Mouse (Mus musculus): ENCODE data around the gene Rbm45. TPM values are rescaled to one million over a fixed set of nuclear protein-coding genes. Genes with fewer than 3 reads are reported as not detected.
A peak's percentile ranks its signal among the peaks of the same experiment; 100 is the strongest.

Rbm45 gene
- 10 to 100 TPM; 36.2 to 38.1 TPM for total RNA-seq (2021)

GRCm38 (mm10) chr2:76369821-76370655 is at the start of gene Rbm45:
Gene Rbm45 (plus strand): TSS chr2:76369984.
- intact Hi-C loops (cut with DNase I) = loop anchor here (2.0 to 10.0 kb wide), 3 partner anchors 37 to 255 kb away; partner anchors contain the start of gene Osbpl6
- peak; percentile 86 to 88 for DNase-seq (ENCODE audit: low spot score in 2 of 2)

- no peak for DNase-seq (ENCODE audit: low spot score in 2 of 2)
- intact Hi-C loops (cut with DNase I) = no loop called here
These were observed 49.4 kb upstream of the Rbm45 start for GRCm38 (mm10) chr2:76320336-76320735.

- intact Hi-C loops (cut with DNase I) = no loop called here
- DNase-seq (ENCODE audit: low spot score in 2 of 2) = peak; percentile 16 to 25
These were observed 46.5 kb upstream of the Rbm45 start for GRCm38 (mm10) chr2:76323185-76323875.

- intact Hi-C loops (cut with DNase I) = no loop called here
- no peak for DNase-seq (ENCODE audit: low spot score in 2 of 2)
These were observed 45.3 kb upstream of the Rbm45 start for GRCm38 (mm10) chr2:76324463-76324862.

- DNase-seq (ENCODE audit: low spot score in 2 of 2) = no peak
- intact Hi-C loops (cut with DNase I) = no loop called here
These were observed 43.6 kb upstream of the Rbm45 start for GRCm38 (mm10) chr2:76326161-76326560.

GRCm38 (mm10) chr2:76330081-76330480 is 39.7 kb upstream of the Rbm45 start:
- intact Hi-C loops (cut with DNase I) = no loop called here
- no peak for DNase-seq (ENCODE audit: low spot score in 2 of 2)

- DNase-seq (ENCODE audit: low spot score in 2 of 2) = no peak
- intact Hi-C loops (cut with DNase I) = no loop called here
These were observed 37.5 kb upstream of the Rbm45 start for GRCm38 (mm10) chr2:76332161-76332805.

GRCm38 (mm10) chr2:76334596-76334995 is 35.2 kb upstream of the Rbm45 start:
- DNase-seq (ENCODE audit: low spot score in 2 of 2) = no peak
- intact Hi-C loops (cut with DNase I) = no loop called here

- intact Hi-C loops (cut with DNase I) = no loop called here
- peak; percentile 10 for DNase-seq (ENCODE audit: low spot score in 2 of 2)
These were observed 31.3 kb upstream of the Rbm45 start, which contains the start of gene Pde11a for GRCm38 (mm10) chr2:76338215-76339156. Gene Pde11a (minus strand): TSS chr2:76338774.

GRCm38 (mm10) chr2:76342146-76342545 is 27.6 kb upstream of the Rbm45 start:
- DNase-seq (ENCODE audit: low spot score in 2 of 2) = no peak
- intact Hi-C loops (cut with DNase I) = loop anchor here (10.0 kb wide), 1 partner anchor 217 kb away; no protein-coding TSS in a partner anchor

GRCm38 (mm10) chr2:76347839-76348238 is 21.9 kb upstream of the Rbm45 start:
- intact Hi-C loops (cut with DNase I) = loop anchor here (10.0 kb wide), 1 partner anchor 223 kb away; no protein-coding TSS in a partner anchor
- no peak for DNase-seq (ENCODE audit: low spot score in 2 of 2)

GRCm38 (mm10) chr2:76360226-76360625 is 9.6 kb upstream of the Rbm45 start, which contains the start of gene Cyct:
Gene Cyct (minus strand): TSS chr2:76360450.
- intact Hi-C loops (cut with DNase I) = loop anchor here (10.0 kb wide), 1 partner anchor 245 kb away; no protein-coding TSS in a partner anchor
- DNase-seq (ENCODE audit: low spot score in 2 of 2) = no peak

GRCm38 (mm10) chr2:76362111-76362510 is 7.7 kb upstream of the Rbm45 start:
- intact Hi-C loops (cut with DNase I) = loop anchor here (10.0 kb wide), 1 partner anchor 247 kb away; no protein-coding TSS in a partner anchor
- DNase-seq (ENCODE audit: low spot score in 2 of 2) = no peak

GRCm38 (mm10) chr2:76365811-76366210 is 4.0 kb upstream of the Rbm45 start:
- intact Hi-C loops (cut with DNase I) = loop anchor here (10.0 kb wide), 1 partner anchor 251 kb away; no protein-coding TSS in a partner anchor
- no peak for DNase-seq (ENCODE audit: low spot score in 2 of 2)

GRCm38 (mm10) chr2:76367188-76367922 is 2.4 kb upstream of the Rbm45 start:
- intact Hi-C loops (cut with DNase I) = loop anchor here (10.0 kb wide), 1 partner anchor 253 kb away; no protein-coding TSS in a partner anchor
- DNase-seq (ENCODE audit: low spot score in 2 of 2) = peak; percentile 53 to 67

GRCm38 (mm10) chr2:76368861-76369660 is 723 bp upstream of the Rbm45 start:
- intact Hi-C loops (cut with DNase I) = loop anchor here (2.0 to 10.0 kb wide), 2 partner anchors 248 to 254 kb away; no protein-coding TSS in a partner anchor
- no peak for DNase-seq (ENCODE audit: low spot score in 2 of 2)

- no peak for DNase-seq (ENCODE audit: low spot score in 2 of 2)
- intact Hi-C loops (cut with DNase I) = loop anchor here (2.0 kb wide), 1 partner anchor 36 kb away; the partner anchor contains the start of gene Osbpl6
These were observed 805 bp downstream of the Rbm45 start for GRCm38 (mm10) chr2:76370656-76370922.
